Mouse (Mus musculus) liver, embryonic 13.5 days (tissue): ENCODE results near the gene Hps5. TPM values are rescaled to one million over a fixed set of nuclear protein-coding genes. Genes with fewer than 3 reads are reported as not detected.
"Not testable (repeated sequence)": the region's sequence is repeated elsewhere in the genome, so short reads cannot be mapped to it uniquely, and the experiment has no call there.

Experiments
- ATAC-seq: fragments of 200-750 bp; cut with Nextera tagmentation; 2 replicates; pipeline ENCODE4 v1.8.0; 2017; ENCODE audit warnings: low read depth, mild to moderate bottlenecking, moderate number of reproducible peaks, moderate library complexity
- DNase-seq: peaks from one replicate; pipeline ENCODE4 v3.0.0; 2022
- H3K27ac ChIP-seq: fragments of 300-500 bp; sonication (generic); 2 replicates; pipeline ENCODE4 v1.5.1; 2015; ENCODE audit warnings: moderate library complexity, mild to moderate bottlenecking, inconsistent platforms
- H3K27me3 ChIP-seq: fragments of 300-500 bp; sonication (generic); 2 replicates; pipeline ENCODE4 v1.6.1; 2015; ENCODE audit warnings: mild to moderate bottlenecking, inconsistent platforms
- H3K36me3 ChIP-seq: fragments of 300-500 bp; sonication (generic); 2 replicates; pipeline ENCODE4 v1.6.1; 2015; ENCODE audit warnings: mild to moderate bottlenecking, inconsistent platforms
- H3K4me1 ChIP-seq: fragments of 300-500 bp; sonication (generic); replicated peaks from 2 replicates; pipeline ENCODE4 v1.6.1; 2015; ENCODE audit warnings: inconsistent platforms
- H3K4me2 ChIP-seq: fragments of 300-500 bp; sonication (generic); 2 replicates; pipeline ENCODE4 v1.6.1; 2015; ENCODE audit warnings: inconsistent platforms, mild to moderate bottlenecking, moderate library complexity
- H3K4me3 ChIP-seq: fragments of 300-500 bp; sonication (generic); replicated peaks from 2 replicates; pipeline ENCODE4 v1.5.1; 2015; ENCODE audit warnings: mild to moderate bottlenecking, inconsistent platforms
- H3K9ac ChIP-seq: fragments of 300-500 bp; sonication (generic); 2 replicates; pipeline ENCODE4 v1.6.1; 2015; ENCODE audit warnings: mild to moderate bottlenecking, inconsistent platforms
- H3K9me3 ChIP-seq: fragments of 300-500 bp; sonication (generic); replicated peaks from 2 replicates; pipeline ENCODE4 v1.6.1; 2016; ENCODE audit warnings: inconsistent platforms
- WGBS: fragments of 180-500 bp; shearing (Covaris S2); methylation state at CpG from one replicate; pipeline ENCODE4 v1.1.7; 2015; ENCODE audit not compliant: insufficient replicate concordance; 5-methylcytosine and 5-hydroxymethylcytosine counted together
- polyA plus RNA-seq: library from polyadenylated mRNA; unstranded; fragments of >200 nt; fragmentation: Nextera tagmentation; extraction: Ambion mirVana; gene quantifications from 2 replicates; pipeline ENCODE4 v1.2.1, GENCODE M21; 2015

Gene Hps5
- polyA plus RNA-seq, 1 experiment from 2014 or later: 5.8 TPM

DNA sequence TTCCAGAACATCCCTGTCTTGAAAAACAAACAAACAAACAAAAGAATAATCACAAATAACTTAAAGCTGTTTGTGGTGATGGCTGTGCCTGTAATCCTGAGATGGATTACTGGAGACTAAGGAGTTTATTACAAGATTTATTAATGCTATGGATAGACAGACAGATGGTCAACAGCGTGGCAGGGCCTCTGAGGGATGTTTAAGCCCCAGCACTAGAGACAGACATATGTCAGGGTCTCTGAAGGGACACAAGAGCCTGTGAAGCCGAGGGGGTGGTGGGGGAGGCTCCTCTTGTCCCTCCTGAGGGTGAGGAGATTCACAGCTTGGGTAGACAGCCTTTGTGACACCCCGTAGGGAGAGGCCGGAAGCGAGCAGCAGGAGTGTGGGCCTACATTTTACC lies 41.2 kb upstream of the Hps5 start:
- Histone ChIP-seq H3K27me3 (no peaks in the 10 kb centered on the region), H3K4me1 (peaks cover 79% of the 10 kb centered on the region), H3K36me3 (no peaks in the 10 kb centered on the region), H3K4me3 (no peak overlapping the region), H3K4me2 (no peak overlapping the region), H3K9ac (no peak overlapping the region), H3K27ac (no peak overlapping the region), H3K9me3 (no peaks in the 10 kb centered on the region)
- DNase-seq: no peak
- 78% methylated on average over 5 of the region's 5 CpGs for WGBS
- no peak for ATAC-seq

DNA sequence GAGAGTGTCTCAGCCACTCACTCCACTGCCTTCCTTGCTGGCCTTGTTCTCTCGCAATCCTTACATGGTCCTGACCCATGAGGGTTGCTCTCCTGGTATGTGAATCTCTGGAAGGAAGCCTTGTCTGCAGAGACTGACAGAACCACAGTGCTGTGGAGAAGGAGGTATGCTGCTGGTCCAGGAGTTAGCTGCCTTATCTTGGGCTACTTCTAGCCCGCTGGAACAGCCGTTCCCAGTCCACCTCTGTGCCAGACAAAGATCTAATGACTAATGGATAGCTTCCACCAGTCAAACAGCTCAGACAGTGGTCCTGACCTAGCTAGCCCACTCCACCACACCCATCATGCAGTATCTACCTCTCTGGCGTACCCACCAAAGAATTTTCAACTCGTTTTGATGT lies 40.5 kb upstream of the Hps5 start:
- Histone ChIP-seq H3K27ac (no peak overlapping the region), H3K4me3 (no peak overlapping the region), H3K9me3 (no peaks in the 10 kb centered on the region), H3K4me1 (peaks cover 79% of the 10 kb centered on the region), H3K27me3 (no peaks in the 10 kb centered on the region), H3K9ac (no peak overlapping the region), H3K4me2 (no peak overlapping the region), H3K36me3 (no peaks in the 10 kb centered on the region)
- DNase-seq: no peak
- no peak for ATAC-seq
- WGBS: 65% methylated on average over 5 of the region's 5 CpGs

DNA sequence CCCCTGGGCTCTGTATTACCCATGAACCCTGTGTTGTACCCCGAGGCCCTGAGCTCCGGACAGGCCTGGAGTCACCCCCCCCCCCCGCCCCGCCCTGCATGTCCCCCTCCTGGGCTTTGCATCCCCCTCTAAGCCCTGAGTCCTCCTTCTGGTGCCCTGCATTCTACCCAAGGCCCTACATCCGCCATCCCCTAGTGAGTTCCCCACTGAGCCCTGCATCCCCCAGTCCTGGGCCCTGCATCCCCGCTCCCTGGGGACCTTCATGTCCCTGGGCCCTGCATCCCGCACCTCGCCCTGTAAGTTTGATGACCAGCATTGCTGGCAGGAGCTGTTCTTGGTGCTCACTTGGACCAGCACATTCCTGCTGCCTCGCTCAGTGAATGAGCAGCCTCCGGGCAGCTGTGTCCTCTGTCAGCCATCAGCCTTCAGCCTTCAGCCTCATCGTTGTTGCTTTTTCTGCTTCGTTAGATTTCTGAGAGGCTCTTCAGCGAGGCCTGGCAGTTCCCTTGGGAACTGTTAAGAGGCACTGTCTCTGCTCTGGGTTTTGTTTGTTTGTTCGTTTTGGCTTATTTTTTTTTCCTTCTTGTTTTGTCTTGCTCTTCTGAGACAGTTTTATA lies 39.2 kb upstream of the Hps5 start:
- 75% methylated on average over 14 of the region's 14 CpGs for WGBS
- Histone ChIP-seq H3K9me3 (no peaks in the 10 kb centered on the region), H3K27me3 (no peaks in the 10 kb centered on the region), H3K4me1 (peaks cover 79% of the 10 kb centered on the region), H3K4me3 (no peak overlapping the region), H3K9ac (no peak overlapping the region), H3K36me3 (no peaks in the 10 kb centered on the region), H3K27ac (no peak overlapping the region), H3K4me2 (no peak overlapping the region)
- no peak for DNase-seq
- no peak for ATAC-seq

DNA sequence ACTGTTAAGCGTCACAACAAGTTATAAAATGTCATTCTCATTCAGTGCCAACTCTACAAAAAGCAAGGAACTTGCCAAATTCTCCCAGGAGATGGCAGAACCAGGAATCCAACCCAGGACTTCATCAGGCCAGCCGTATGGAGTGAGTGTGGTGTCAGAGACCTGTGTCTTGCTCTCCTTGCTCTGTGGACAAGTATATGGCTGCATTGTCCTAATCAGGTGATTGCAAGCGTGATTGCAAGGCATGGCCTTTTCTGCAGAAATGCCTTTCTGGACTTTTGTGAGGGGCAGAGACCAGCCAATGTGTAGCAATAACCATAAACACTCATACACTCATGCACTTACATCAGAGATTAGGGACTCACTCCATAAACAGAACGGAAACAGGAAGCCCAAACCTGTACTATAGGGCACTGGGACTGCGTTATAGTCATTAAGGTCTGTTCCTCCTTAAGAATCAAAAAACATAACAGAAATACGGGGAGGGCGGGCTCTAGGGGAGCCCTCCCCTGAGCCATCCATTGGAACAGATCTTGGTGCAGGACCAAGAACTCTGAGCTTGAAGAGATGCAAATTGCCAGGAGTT lies 37.9 kb upstream of the Hps5 start:
- Histone ChIP-seq H3K27me3 (no peaks in the 10 kb centered on the region), H3K9ac (no peak overlapping the region), H3K4me3 (no peak overlapping the region), H3K9me3 (no peaks in the 10 kb centered on the region), H3K36me3 (no peaks in the 10 kb centered on the region), H3K4me2 (0 out of 2 replicates have a peak overlapping the region, but pooled peaks have one; percentile 23), H3K4me1 (peaks cover 72% of the 10 kb centered on the region), H3K27ac (peak overlapping the region; percentile 73)
- 46% methylated on average over 7 of the region's 7 CpGs for WGBS
- DNase-seq (no peak), ATAC-seq (no peak)

DNA sequence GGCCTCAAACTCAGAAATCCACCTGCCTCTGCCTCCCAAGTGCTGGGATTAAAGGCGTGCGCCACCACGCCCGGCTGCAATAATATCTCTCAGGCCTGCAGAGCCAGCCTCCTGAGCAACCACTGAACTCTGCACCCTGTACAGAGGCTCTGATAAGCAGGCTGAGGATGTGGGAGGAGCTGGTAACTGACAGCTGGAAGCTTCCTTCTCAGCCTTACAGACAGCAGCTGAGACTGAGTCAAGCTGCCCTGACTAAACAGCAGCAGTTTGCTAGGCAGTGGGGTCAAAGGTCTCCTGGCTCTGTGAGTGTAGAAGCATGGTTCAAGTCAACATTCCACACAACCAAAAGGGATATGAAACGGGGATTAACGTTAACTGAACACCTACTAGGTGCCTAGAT lies 37.4 kb upstream of the Hps5 start:
- WGBS: 9% methylated on average over 6 of the region's 6 CpGs
- peak; percentile 85 for ATAC-seq
- H3K9me3 ChIP-seq: no peaks in the 10 kb centered on the region
- H3K4me3 ChIP-seq: no peak overlapping the region
- 0 out of 2 replicates have a peak overlapping the region, but pooled peaks have one; percentile 23 for H3K4me2 ChIP-seq
- H3K27me3 ChIP-seq: no peaks in the 10 kb centered on the region
- peak overlapping the region; percentile 73 for H3K27ac ChIP-seq
- peak; percentile 63 for DNase-seq
- H3K4me1 ChIP-seq: peaks cover 67% of the 10 kb centered on the region
- H3K36me3 ChIP-seq: no peaks in the 10 kb centered on the region
- H3K9ac ChIP-seq: 0 out of 2 replicates have a peak overlapping the region, but pooled peaks have one; percentile 41

DNA sequence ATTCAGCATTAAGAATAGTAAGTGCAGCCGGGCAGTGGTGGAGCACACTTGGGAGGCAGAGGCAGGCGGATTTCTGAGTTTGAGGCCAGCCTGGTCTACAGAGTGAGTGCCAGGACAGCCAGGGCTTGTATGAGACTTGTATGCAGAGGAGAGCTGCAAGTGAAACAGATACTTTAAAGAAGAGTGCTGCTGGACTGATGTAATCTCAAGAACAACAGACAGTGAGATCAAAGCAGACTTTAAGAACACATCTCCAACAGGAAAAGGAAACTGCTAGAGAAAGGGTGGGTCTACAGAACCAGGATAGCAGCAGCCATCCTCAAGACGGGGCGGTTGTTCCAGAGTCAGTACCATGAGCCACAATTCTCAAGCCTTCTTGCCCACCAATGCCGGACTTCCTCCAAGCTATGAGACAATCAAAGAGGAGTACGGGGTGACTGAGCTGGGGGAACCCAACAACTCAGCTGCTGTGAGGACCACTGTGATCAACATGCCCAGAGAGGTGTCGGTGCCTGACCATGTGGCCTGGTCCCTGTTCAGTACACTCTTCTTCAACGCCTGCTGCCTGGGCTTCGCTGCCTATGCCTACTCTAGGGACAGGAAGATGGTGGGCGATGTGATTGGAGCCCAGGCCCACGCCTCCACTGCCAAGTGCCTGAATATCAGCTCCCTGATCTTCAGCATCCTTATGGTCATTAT lies 36.4 kb upstream of the Hps5 start:
- peaks cover 63% of the 10 kb centered on the region for H3K4me1 ChIP-seq

DNA sequence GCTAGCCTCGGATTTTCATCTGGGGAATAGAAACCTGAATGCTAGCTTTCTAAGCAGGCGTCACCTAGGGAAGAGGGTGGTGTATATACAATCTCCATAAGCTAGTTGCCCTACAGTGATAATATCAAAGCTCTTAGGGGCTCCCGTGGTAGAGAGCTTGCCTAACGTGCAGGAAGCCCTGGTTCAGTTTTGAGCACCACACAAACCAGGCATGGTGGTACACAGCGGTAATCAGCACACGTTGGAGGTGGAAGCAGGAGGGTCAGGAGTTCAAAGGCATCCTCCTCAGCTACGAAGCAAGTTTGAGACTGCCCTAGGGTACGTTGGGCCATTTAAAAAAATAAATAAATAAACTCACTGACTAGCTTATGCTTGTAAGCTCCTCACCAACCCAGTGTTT lies 35.8 kb upstream of the Hps5 start:
- Histone ChIP-seq H3K36me3 (no peaks in the 10 kb centered on the region), H3K4me3 (no peak overlapping the region), H3K4me1 (peaks cover 61% of the 10 kb centered on the region), H3K27ac (peak overlapping the region; percentile 80), H3K4me2 (no peak overlapping the region), H3K27me3 (no peaks in the 10 kb centered on the region), H3K9me3 (no peaks in the 10 kb centered on the region), H3K9ac (no peak overlapping the region)
- no peak for ATAC-seq
- 39% methylated on average over 8 of the region's 8 CpGs for WGBS
- no peak for DNase-seq

More for the DNA sequence above, 36.4 kb upstream of the Hps5 start:
- not testable (repeated sequence) for H3K27me3 ChIP-seq, ATAC-seq, H3K9me3 ChIP-seq, H3K9ac ChIP-seq, DNase-seq, H3K36me3 ChIP-seq, H3K4me2 ChIP-seq, H3K4me3 ChIP-seq
- peak overlapping the region; percentile 80; the same call in 1 of the 2 replicates for H3K27ac ChIP-seq
- 71% methylated on average over 11 of the region's 11 CpGs for WGBS

DNA sequence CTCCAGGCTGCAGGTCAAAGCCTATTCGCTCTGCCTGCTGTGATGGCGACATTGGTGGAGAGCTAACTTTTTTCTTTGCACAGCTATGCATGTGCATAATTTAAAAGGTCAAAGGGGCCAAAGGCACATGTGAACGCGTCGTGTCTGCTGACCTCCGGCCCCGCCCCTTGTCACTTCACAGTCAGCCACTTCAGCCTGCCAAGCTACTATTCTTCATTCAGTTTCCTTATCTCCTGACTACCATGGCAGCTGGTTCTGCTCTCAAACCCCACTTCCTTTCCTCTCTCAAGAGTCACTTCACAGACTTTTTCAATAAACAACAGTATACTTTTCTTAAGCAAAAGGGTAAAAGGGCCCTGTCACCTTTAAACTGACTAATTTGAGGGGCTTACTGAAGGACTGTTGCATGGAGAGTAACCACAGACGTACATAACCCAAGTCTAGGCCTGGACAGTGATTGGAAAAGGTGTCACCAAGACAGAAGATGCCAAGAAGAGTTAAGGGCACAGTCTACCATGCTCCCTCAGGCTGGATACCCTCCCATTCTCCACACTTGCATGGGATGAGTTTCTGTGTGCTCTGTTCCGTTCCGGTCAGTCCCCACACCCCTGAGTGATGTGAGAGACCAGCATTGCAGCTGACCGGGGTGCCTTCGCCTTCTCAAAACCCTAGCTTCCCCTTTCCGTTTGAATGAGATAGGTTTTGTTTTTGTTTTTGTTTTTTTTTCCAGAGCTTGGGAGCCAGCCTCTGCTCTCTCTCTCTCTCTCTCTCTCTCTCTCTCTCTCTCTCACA lies 35.1 kb upstream of the Hps5 start:
- Histone ChIP-seq H3K4me3 (no peak overlapping the region), H3K4me1 (peaks cover 61% of the 10 kb centered on the region), H3K4me2 (no peak overlapping the region), H3K9me3 (no peaks in the 10 kb centered on the region), H3K27me3 (no peaks in the 10 kb centered on the region), H3K27ac (peak overlapping the region; percentile 80), H3K9ac (peak overlapping the region; percentile 22; the same call in 1 of the 2 replicates), H3K36me3 (no peaks in the 10 kb centered on the region)
- 19% methylated on average over 13 of the region's 13 CpGs for WGBS
- peak; percentile 40 for DNase-seq
- ATAC-seq: peak; percentile 16; the same call in 1 of the 2 replicates

DNA sequence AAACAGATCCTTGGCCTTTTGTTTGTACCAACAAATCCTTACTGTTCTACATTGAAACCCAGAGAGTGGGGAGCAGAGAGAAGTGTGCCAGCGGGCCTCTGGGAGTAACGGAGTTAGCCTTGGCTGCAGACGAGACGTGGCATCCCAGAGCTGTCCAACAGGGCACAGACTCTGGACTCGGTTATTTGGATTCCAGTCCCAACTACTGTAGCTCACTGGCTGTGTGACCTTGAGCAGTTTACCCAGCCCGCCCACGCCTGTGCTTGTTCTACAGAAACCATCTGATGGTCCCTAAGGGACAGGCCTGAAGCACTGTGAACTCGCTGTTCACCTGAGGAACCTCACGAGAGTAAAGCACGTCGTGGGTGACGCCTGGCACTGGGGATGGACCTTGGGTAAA lies 34.0 kb upstream of the Hps5 start:
- no peak overlapping the region for H3K4me2 ChIP-seq
- no peak overlapping the region for H3K9ac ChIP-seq
- 80% methylated on average over 12 of the region's 12 CpGs for WGBS
- H3K27ac ChIP-seq: peak overlapping the region; percentile 80
- peak; percentile 52 for ATAC-seq
- H3K4me1 ChIP-seq: peaks cover 60% of the 10 kb centered on the region
- H3K27me3 ChIP-seq: no peaks in the 10 kb centered on the region
- no peak for DNase-seq
- no peaks in the 10 kb centered on the region for H3K36me3 ChIP-seq
- H3K4me3 ChIP-seq: no peak overlapping the region
- no peaks in the 10 kb centered on the region for H3K9me3 ChIP-seq

DNA sequence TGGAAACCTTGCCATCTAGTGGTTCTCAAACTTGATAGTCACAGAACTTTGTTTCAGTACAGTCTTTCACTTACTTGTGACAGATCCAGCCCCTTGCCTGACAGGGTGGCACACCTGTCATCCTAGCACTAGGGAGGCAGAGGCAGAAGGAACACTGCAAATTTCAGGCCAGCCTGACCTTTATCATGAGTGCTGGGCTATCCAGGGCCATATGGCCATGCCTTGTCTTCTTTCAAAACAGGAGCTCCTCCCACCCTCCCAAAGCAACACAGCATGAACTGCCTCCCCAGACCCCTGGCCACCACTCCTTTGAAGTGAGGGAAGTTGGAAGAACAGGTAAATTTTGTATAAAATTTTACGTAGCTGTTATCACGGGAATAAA lies 31.9 kb upstream of the Hps5 start:
- no peaks in the 10 kb centered on the region for H3K9me3 ChIP-seq
- no peak overlapping the region for H3K4me2 ChIP-seq
- H3K36me3 ChIP-seq: peaks cover 16% of the 10 kb centered on the region
- no peak overlapping the region for H3K4me3 ChIP-seq
- ATAC-seq: no peak
- no peaks in the 10 kb centered on the region for H3K27me3 ChIP-seq
- WGBS: 77% methylated on average over 2 of the region's 2 CpGs
- peaks cover 39% of the 10 kb centered on the region for H3K4me1 ChIP-seq
- DNase-seq: no peak
- H3K27ac ChIP-seq: no peak overlapping the region; the same call in 1 of the 2 replicates
- H3K9ac ChIP-seq: no peak overlapping the region
